Mouse (Mus musculus) forebrain, embryonic 13.5 days (tissue): ENCODE data around the gene D16Ertd472e. TPM values are rescaled to one million over a fixed set of nuclear protein-coding genes. Genes with fewer than 3 reads are reported as not detected.

Source experiments
- ATAC-seq: fragments of 200-750 bp; cut with Nextera tagmentation; 2 replicates; pipeline ENCODE4 v1.8.0; 2017
- H3K27ac ChIP-seq: fragments of 300-500 bp; sonication (generic); 2 replicates; pipeline ENCODE4 v1.5.1; 2015; ENCODE audit warnings: inconsistent platforms, mild to moderate bottlenecking, moderate library complexity
- H3K27me3 ChIP-seq: fragments of 300-500 bp; sonication (generic); 2 replicates; pipeline ENCODE4 v1.6.1; 2015; ENCODE audit warnings: mild to moderate bottlenecking, inconsistent platforms
- H3K36me3 ChIP-seq: fragments of 300-500 bp; sonication (generic); 2 replicates; pipeline ENCODE4 v1.6.1; 2015; ENCODE audit warnings: mild to moderate bottlenecking, inconsistent platforms; ENCODE audit not compliant: poor library complexity, severe bottlenecking
- H3K4me1 ChIP-seq: fragments of 300-500 bp; sonication (generic); 2 replicates; pipeline ENCODE4 v1.6.1; 2015; ENCODE audit warnings: inconsistent platforms
- H3K4me2 ChIP-seq: fragments of 300-500 bp; sonication (generic); 2 replicates; pipeline ENCODE4 v1.6.1; 2015; ENCODE audit warnings: inconsistent platforms, mild to moderate bottlenecking, moderate library complexity
- H3K4me3 ChIP-seq: fragments of 300-500 bp; sonication (generic); 2 replicates; pipeline ENCODE4 v1.5.1; 2015; ENCODE audit warnings: mild to moderate bottlenecking, inconsistent platforms
- H3K9ac ChIP-seq: fragments of 300-500 bp; sonication (generic); 2 replicates; pipeline ENCODE4 v1.6.1; 2015; ENCODE audit warnings: mild to moderate bottlenecking, inconsistent platforms
- H3K9me3 ChIP-seq: fragments of 300-500 bp; sonication (generic); replicated peaks from 2 replicates; pipeline ENCODE4 v1.6.1; 2016; ENCODE audit warnings: inconsistent platforms
- WGBS: fragments of 180-500 bp; shearing (Covaris S2); methylation state at CpG from one replicate; pipeline ENCODE4 v1.1.7; 2015; 5-methylcytosine and 5-hydroxymethylcytosine counted together
- polyA plus RNA-seq: library from polyadenylated mRNA; unstranded; fragments of >200 nt; fragmentation: Nextera tagmentation; extraction: Ambion mirVana; gene quantifications from 2 replicates; pipeline ENCODE4 v1.2.1, GENCODE M21; 2015

Gene D16Ertd472e
- polyA plus RNA-seq, 1 experiment from 2014 or later, result 12.9 TPM

DNA sequence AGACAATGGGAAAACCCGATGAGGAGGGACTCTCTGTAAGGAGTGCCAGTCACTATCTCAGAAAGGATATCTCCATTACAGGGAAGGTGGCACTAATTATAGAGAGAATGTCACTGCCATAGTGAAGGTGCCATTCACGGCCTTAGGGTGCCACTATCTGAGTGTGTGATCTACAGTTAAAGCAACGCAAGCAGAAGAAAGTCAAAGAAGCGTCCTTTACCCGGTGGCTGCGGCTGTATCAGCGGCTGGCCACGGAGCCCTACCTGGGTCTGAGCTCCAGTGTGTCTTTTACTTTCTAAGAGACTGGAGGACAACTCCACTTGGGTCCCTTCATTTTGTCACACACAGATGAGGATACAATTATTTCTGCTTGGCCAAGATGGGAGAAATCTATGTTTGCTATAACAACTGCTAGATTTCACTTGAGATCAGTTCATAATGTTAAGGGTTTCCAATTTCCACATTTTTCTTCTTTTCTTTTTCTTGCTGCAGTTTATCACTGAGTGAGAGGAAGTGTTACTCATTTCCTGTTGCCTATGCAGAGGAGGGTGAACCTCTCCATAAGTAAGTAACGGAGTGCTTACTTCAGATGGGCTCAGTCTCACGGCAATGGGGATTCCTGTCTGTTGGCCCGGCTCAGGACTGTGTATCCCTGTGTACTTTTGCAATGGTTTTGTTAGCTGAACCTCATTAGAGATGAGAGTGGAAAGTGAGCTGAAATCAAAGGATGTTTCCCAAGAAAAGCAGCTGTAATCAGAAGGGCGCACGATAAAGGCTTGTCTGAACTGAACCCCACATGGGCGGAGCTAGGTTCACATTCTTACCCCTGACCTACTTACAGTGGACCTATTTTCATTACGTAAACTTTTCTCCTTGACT, 13.2 kb downstream of the D16Ertd472e start:
- H3K36me3 ChIP-seq, result peaks cover 46% of the 10 kb centered on the region
- no peaks in the 10 kb centered on the region for H3K4me1 ChIP-seq
- no peak overlapping the region for H3K4me2 ChIP-seq
- ATAC-seq, result no peak
- no peaks in the 10 kb centered on the region for H3K27me3 ChIP-seq
- 92% methylated on average over 15 of the region's 15 CpGs for WGBS
- no peak overlapping the region for H3K27ac ChIP-seq
- no peaks in the 10 kb centered on the region for H3K9me3 ChIP-seq
- no peak overlapping the region for H3K4me3 ChIP-seq
- no peak overlapping the region for H3K9ac ChIP-seq

GRCm38 (mm10) chr16:78560627-78561026, 15.9 kb downstream of the D16Ertd472e start:
- WGBS, result 86% methylated on average over 5 of the region's 5 CpGs
- H3K9me3 ChIP-seq, result 0 out of 2 replicates have a peak, but pooled peaks cover 4% of the 10 kb centered on the region
- H3K27me3 ChIP-seq, result no peaks in the 10 kb centered on the region
- H3K4me3 ChIP-seq, result no peak overlapping the region
- H3K27ac ChIP-seq, result no peak overlapping the region
- ATAC-seq, result no peak
- peaks cover 56% of the 10 kb centered on the region for H3K36me3 ChIP-seq
- no peaks in the 10 kb centered on the region for H3K4me1 ChIP-seq
- no peak overlapping the region for H3K4me2 ChIP-seq
- H3K9ac ChIP-seq, result no peak overlapping the region

DNA sequence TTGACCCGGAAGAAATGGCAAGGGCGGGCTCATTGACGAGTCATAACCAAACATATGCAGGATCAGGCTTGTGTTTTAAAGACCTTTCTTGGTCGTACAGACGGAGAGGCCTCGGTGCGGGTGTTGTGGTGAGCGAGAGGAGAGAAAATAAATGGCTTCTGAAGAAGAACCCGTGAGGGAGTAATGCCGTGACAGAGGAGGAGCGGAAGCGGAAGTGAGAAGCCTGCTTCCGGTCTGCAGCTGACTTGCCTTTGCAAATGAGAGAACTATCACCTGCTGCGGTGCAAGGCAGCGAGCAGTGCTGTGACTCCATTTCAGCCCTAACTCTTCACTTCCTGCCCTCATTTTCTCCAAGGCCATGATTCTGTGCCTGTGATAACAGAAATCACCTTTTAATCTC, 16.4 kb downstream of the D16Ertd472e start:
- H3K9me3 ChIP-seq, result 0 out of 2 replicates have a peak, but pooled peaks cover 4% of the 10 kb centered on the region

DNA sequence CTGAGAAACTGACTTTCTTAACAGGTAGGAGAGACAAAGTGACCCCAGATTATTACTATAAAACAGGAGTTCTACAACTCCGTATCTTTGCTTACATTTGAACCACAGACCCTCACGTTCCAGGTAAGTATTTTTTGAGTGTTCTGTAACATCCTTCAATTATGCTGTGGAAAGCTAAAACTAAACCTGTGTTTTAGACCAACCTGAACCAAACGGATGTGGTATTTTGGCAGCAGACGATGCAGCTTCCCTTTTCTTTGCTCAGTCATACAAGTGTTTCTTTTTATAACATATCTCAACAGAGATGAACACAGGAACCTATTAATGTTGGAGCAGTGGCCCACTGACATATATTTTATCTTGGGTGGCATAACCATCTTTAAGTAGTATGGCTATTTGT, 18.9 kb downstream of the D16Ertd472e start:
- Histone ChIP-seq H3K27me3 (no peaks in the 10 kb centered on the region), H3K4me3 (no peak overlapping the region), H3K27ac (no peak overlapping the region), H3K9ac (no peak overlapping the region), H3K9me3 (0 out of 2 replicates have a peak, but pooled peaks cover 4% of the 10 kb centered on the region), H3K4me1 (no peaks in the 10 kb centered on the region), H3K36me3 (peaks cover 32% of the 10 kb centered on the region), H3K4me2 (no peak overlapping the region)
- ATAC-seq, result no peak
- 96% methylated on average over 4 of the region's 4 CpGs for WGBS

More for the DNA sequence above, 16.4 kb downstream of the D16Ertd472e start:
- 94% methylated on average over 15 of the region's 15 CpGs for WGBS
- no peaks in the 10 kb centered on the region for H3K4me1 ChIP-seq
- no peaks in the 10 kb centered on the region for H3K27me3 ChIP-seq
- H3K9ac ChIP-seq, result no peak overlapping the region
- H3K27ac ChIP-seq, result no peak overlapping the region
- ATAC-seq, result no peak
- no peak overlapping the region for H3K4me3 ChIP-seq
- H3K36me3 ChIP-seq, result peaks cover 51% of the 10 kb centered on the region
- H3K4me2 ChIP-seq, result no peak overlapping the region

DNA sequence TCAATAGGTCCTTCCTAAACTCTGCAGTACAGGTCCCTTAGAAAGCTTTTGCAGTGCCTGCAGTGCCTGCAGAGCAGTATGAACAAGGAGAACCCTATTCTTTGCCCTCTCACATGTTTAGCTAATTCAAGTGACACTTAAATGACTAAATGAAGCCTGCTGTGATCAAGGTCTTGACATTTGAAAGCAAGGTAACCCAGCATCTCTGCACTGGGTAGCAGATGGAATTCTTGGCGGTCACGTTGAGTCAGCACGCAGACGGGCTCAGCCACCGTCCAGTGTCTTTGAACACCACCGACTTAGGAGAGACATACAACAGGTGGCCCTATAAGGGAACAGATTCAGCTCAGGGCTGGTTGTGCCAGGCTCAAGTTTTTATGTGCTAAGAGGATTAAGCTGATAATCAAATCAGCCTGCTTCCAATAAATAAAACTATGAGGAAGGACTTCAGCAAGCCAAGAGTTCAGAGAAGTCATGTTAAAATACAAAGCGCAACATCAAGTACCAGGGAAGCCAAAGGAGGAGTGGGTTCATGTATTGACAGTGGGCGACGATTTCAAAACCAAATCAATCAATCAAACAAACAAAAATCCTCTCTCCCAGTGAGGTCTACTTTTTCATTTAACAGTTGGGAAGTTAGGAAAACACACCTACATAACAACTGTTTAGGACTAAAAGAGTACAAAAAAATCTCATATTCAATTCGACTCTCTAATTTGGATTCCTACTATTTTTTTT, 21.4 kb downstream of the D16Ertd472e start:
- H3K4me3 ChIP-seq, result no peak overlapping the region
- H3K4me2 ChIP-seq, result no peak overlapping the region
- 0 out of 2 replicates have a peak, but pooled peaks cover 4% of the 10 kb centered on the region for H3K9me3 ChIP-seq
- H3K27ac ChIP-seq, result no peak overlapping the region
- WGBS, result 82% methylated on average over 10 of the region's 10 CpGs
- no peak overlapping the region for H3K9ac ChIP-seq
- ATAC-seq, result no peak
- peaks cover 4% of the 10 kb centered on the region; the same call in 1 of the 2 replicates for H3K4me1 ChIP-seq
- peaks cover 20% of the 10 kb centered on the region for H3K36me3 ChIP-seq
- no peaks in the 10 kb centered on the region for H3K27me3 ChIP-seq

DNA sequence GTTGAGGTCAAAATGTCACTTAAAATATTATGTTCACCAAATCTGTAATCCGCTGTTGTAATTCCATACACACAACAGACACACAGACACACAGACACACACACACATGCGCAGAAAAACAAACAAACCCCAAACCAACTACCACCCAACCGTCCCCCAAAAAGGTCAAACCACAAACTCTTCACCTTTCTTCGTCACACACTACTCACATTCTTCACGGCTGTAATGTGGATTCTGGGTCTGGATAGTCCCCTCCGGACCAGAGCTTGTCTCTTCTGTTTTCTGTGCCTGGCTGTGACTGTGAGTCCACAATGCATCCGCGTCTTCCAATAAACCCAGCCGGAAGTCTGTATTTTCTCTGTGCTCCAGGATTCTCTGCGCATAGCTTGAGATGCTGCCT, 29.1 kb downstream of the D16Ertd472e start:
- no peak for ATAC-seq
- no peak overlapping the region for H3K9ac ChIP-seq
- peaks cover 42% of the 10 kb centered on the region for H3K36me3 ChIP-seq
- no peaks in the 10 kb centered on the region for H3K27me3 ChIP-seq
- H3K27ac ChIP-seq, result no peak overlapping the region
- no peaks in the 10 kb centered on the region for H3K9me3 ChIP-seq
- WGBS, result 95% methylated on average over 10 of the region's 10 CpGs
- peaks cover 4% of the 10 kb centered on the region; the same call in 1 of the 2 replicates for H3K4me1 ChIP-seq
- no peak overlapping the region for H3K4me2 ChIP-seq
- no peak overlapping the region for H3K4me3 ChIP-seq

GRCm38 (mm10) chr16:78546529-78546928, 30.0 kb downstream of the D16Ertd472e start:
- Histone ChIP-seq H3K9ac (no peak overlapping the region), H3K4me2 (no peak overlapping the region), H3K9me3 (no peaks in the 10 kb centered on the region), H3K27me3 (no peaks in the 10 kb centered on the region), H3K4me1 (peaks cover 4% of the 10 kb centered on the region; the same call in 1 of the 2 replicates), H3K36me3 (peaks cover 48% of the 10 kb centered on the region), H3K27ac (no peak overlapping the region), H3K4me3 (no peak overlapping the region)
- 93% methylated on average over 6 of the region's 6 CpGs for WGBS
- ATAC-seq, result no peak

DNA sequence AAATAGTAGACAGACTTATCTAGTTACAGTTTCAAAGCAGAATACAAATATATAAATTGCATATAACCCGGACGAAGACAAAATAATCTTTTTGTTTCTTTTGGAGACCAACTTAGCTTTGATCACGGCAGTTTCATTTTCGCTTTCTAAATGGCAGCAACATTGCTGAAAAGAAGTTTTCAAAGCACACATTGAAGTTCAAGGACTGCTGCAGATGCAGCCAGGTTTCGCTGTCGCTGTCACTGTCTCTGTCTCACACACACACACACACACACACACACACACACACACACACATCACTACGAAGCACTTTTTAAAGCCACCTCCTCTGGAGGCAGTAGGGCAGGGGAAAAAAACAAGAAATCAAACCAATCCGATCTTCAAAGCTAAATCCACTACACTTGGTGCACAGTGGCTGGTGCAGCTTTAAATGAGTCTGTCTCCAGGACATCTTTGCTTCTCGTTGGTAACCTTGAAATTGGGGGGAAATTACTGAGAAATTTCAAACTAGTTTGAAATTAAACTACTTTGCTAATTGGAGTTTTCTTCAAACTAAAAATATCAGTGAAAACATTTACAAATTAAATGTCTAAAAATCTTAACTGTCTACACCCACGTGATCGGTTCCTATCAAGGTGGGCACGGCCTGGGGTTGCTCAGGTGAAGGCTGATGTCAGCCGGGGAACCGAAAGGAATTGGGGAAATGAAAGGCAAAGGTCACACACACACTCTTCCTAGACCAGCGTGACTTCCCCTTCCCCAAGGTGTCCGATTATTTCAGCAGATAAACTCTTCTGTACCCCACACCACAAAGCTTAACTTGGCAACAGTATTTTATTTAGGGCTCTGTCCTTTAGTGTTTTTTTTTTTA, 35.9 kb downstream of the D16Ertd472e start:
- Histone ChIP-seq H3K4me3 (no peak overlapping the region), H3K27me3 (no peaks in the 10 kb centered on the region), H3K36me3 (peaks cover 29% of the 10 kb centered on the region; the same call in 1 of the 2 replicates), H3K9me3 (no peaks in the 10 kb centered on the region), H3K4me2 (no peak overlapping the region), H3K9ac (no peak overlapping the region), H3K27ac (no peak overlapping the region), H3K4me1 (no peaks in the 10 kb centered on the region)
- WGBS, result 92% methylated on average over 16 of the region's 16 CpGs
- ATAC-seq, result no peak

DNA sequence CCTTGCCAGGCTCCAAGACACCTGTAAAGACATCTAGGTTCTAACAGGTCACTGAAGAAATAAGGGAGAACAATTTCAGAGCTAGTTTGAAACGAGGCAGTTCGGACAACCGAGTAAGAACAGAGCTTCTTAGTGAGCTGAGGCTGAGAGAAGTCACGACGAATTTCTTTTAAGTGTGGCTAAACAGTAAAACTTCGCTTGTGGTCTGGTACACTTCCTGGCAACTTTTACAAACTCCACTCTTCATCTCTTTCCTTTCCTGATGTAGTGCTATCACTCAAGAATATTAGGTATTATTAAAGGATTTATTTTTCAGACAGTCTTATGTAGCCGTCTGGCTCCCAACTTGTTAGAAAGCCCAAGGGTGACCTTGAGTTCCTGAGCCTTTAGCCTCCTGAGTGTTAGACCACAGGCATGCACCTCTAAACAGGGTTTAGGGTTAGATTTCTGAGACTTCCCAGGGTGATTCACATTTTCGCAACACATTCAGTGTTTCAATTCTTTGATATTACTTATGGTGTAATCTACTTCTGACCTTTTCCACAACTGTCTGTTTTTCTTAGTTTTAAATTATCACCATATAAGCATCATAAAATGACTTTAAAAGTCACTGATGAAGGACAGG, 38.6 kb downstream of the D16Ertd472e start:
- 91% methylated on average over 8 of the region's 8 CpGs for WGBS
- no peaks in the 10 kb centered on the region for H3K4me1 ChIP-seq
- H3K27ac ChIP-seq, result no peak overlapping the region
- H3K36me3 ChIP-seq, result peaks cover 12% of the 10 kb centered on the region; the same call in 1 of the 2 replicates
- no peak for ATAC-seq
- H3K4me3 ChIP-seq, result no peak overlapping the region
- no peaks in the 10 kb centered on the region for H3K27me3 ChIP-seq
- H3K9me3 ChIP-seq, result no peaks in the 10 kb centered on the region
- H3K4me2 ChIP-seq, result no peak overlapping the region
- no peak overlapping the region for H3K9ac ChIP-seq

DNA sequence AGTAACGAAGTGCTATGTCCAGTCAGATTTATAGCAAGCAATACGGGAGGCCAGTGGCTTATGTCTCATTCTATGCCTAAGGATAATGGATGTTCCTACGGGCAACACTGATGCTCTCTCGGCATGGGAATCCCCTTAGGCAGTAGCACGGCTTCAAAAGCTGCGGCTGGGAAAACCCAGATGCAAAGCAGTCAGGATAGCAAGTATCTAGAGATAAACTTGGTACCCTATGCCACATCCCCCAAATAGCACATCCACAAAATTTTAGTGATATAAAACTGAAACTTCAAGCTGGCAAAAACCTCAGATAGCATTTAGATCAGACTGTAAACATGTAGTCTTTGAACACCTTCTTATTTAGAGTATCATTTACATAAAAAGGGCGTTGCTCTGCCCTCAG, 39.2 kb downstream of the D16Ertd472e start:
- Histone ChIP-seq H3K9me3 (no peaks in the 10 kb centered on the region), H3K36me3 (0 out of 2 replicates have a peak, but pooled peaks cover 6% of the 10 kb centered on the region), H3K27ac (no peak overlapping the region), H3K4me1 (no peaks in the 10 kb centered on the region), H3K4me3 (no peak overlapping the region), H3K27me3 (no peaks in the 10 kb centered on the region), H3K9ac (no peak overlapping the region), H3K4me2 (no peak overlapping the region)
- no peak for ATAC-seq
- 68% methylated on average over 7 of the region's 7 CpGs for WGBS

GRCm38 (mm10) chr16:78534468-78534867, 42.0 kb downstream of the D16Ertd472e start:
- Histone ChIP-seq H3K36me3 (no peaks in the 10 kb centered on the region), H3K4me1 (peaks cover 9% of the 10 kb centered on the region; the same call in 1 of the 2 replicates), H3K4me2 (no peak overlapping the region), H3K27me3 (no peaks in the 10 kb centered on the region), H3K9me3 (no peaks in the 10 kb centered on the region), H3K27ac (no peak overlapping the region), H3K4me3 (no peak overlapping the region), H3K9ac (no peak overlapping the region)
- WGBS, result 82% methylated on average over 8 of the region's 8 CpGs
- no peak for ATAC-seq
